Mouse (Mus musculus) E14TG2a.4 (cell line): ENCODE results near the gene Zfp358.

Experiments
- CTCF ChIP-seq: conservative IDR thresholded peaks from 2 replicates; pipeline ENCODE4 v1.5.1; 2014; ENCODE audit warnings: low read length
- NANOG ChIP-seq: IDR thresholded peaks from 2 replicates; pipeline ENCODE4 v1.6.1; 2014; ENCODE audit warnings: borderline replicate concordance, low read length, mixed read lengths
- POU5F1 ChIP-seq: IDR thresholded peaks from 2 replicates; pipeline ENCODE4 v1.6.1; 2014; ENCODE audit warnings: low read length, borderline replicate concordance

DNA sequence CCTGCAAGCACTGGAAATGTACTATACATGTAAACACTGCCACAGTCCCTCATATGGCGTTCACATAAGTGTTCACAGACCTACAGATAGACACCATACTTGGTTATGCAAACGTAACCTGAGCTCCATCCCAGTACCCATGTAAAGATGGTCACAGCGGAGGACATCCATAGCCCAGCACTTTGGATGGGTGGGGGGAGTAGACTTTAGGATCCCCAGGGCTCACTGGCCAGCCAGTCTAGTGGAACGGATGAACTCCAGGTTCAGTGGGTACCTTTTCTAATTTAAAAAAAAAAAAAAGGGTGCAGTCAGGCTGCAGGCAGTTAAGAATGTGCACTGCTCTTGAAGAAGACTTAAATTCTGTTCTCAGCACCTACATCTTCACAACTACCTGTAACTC lies 47.1 kb downstream of the Zfp358 start:
- TF ChIP-seq CTCF, result no peak
- TF ChIP-seq NANOG, result no peak
- no peak for TF ChIP-seq POU5F1
